Mouse (Mus musculus) lung, embryonic 15.5 days (tissue): ENCODE data around the gene Snx25. TPM values are rescaled to one million over a fixed set of nuclear protein-coding genes. Genes with fewer than 3 reads are reported as not detected.

Experiments
- ATAC-seq: fragments of 200-750 bp; cut with Nextera tagmentation; 2 replicates; pipeline ENCODE4 v1.8.0; 2017; ENCODE audit warnings: moderate number of reproducible peaks, borderline replicate concordance; ENCODE audit not compliant: low FRiP score, low TSS enrichment; ENCODE audit errors: extremely low read depth
- H3K27ac ChIP-seq: fragments of 300-500 bp; sonication (generic); 2 replicates; pipeline ENCODE4 v1.5.1; 2015; ENCODE audit warnings: moderate library complexity, mild to moderate bottlenecking, inconsistent platforms
- H3K27me3 ChIP-seq: fragments of 300-500 bp; sonication (generic); 2 replicates; pipeline ENCODE4 v1.6.1; 2015; ENCODE audit warnings: inconsistent platforms
- H3K36me3 ChIP-seq: fragments of 300-500 bp; sonication (generic); 2 replicates; pipeline ENCODE4 v1.6.1; 2015; ENCODE audit warnings: inconsistent platforms
- H3K4me1 ChIP-seq: fragments of 300-500 bp; sonication (generic); 2 replicates; pipeline ENCODE4 v1.6.1; 2015; ENCODE audit warnings: inconsistent platforms
- H3K4me2 ChIP-seq: fragments of 300-500 bp; sonication (generic); 2 replicates; pipeline ENCODE4 v1.6.1; 2015; ENCODE audit warnings: inconsistent platforms, mild to moderate bottlenecking, moderate library complexity
- H3K4me3 ChIP-seq: fragments of 300-500 bp; sonication (generic); 2 replicates; pipeline ENCODE4 v1.5.1; 2015; ENCODE audit warnings: mild to moderate bottlenecking, inconsistent platforms
- H3K9ac ChIP-seq: fragments of 300-500 bp; sonication (generic); 2 replicates; pipeline ENCODE4 v1.6.1; 2015; ENCODE audit warnings: inconsistent platforms
- H3K9me3 ChIP-seq: fragments of 300-500 bp; sonication (generic); 2 replicates; pipeline ENCODE4 v1.6.1; 2016; ENCODE audit warnings: inconsistent platforms
- WGBS: fragments of 180-500 bp; shearing (Covaris S2); methylation state at CpG from one replicate; pipeline ENCODE4 v1.1.7; 2015; 5-methylcytosine and 5-hydroxymethylcytosine counted together
- polyA plus RNA-seq: library from polyadenylated mRNA; unstranded; fragments of >200 nt; fragmentation: Nextera tagmentation; extraction: Ambion mirVana; gene quantifications from 2 replicates; pipeline ENCODE4 v1.2.1, GENCODE M21; 2015

The Snx25 gene
- polyA plus RNA-seq, 1 experiment from 2014 or later, result 8.1 TPM

DNA sequence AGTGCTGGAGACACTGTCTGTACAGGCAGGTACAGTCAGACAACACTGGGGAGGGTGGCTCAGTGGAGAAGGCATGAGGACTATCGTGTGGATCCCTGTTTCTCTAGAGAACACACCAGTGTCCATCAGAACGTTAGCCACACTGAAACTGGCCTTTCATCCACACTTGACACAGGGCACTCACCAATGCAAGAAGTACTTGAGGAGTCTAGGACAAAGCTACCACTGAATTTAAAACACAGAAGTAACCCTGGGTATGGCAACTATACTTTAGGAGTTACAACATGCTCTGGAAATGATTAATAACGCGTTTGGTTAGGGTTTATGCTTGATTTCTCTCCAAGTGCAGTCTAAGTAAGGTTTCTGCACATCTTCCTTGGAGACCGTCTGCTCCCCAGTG, 79.2 kb downstream of the Snx25 start:
- H3K36me3 ChIP-seq, result 0 out of 2 replicates have a peak, but pooled peaks cover 3% of the 10 kb centered on the region
- H3K4me2 ChIP-seq, result no peak overlapping the region
- no peak overlapping the region for H3K4me3 ChIP-seq
- 0 out of 2 replicates have a peak overlapping the region, but pooled peaks have one; percentile 13 for H3K27ac ChIP-seq
- H3K27me3 ChIP-seq, result no peaks in the 10 kb centered on the region
- ATAC-seq, result no peak; the same call in 1 of the 2 replicates
- no peaks in the 10 kb centered on the region for H3K9me3 ChIP-seq
- peaks cover 22% of the 10 kb centered on the region; the same call in 1 of the 2 replicates for H3K4me1 ChIP-seq
- WGBS, result 64% methylated on average over 5 of the region's 5 CpGs
- H3K9ac ChIP-seq, result no peak overlapping the region

DNA sequence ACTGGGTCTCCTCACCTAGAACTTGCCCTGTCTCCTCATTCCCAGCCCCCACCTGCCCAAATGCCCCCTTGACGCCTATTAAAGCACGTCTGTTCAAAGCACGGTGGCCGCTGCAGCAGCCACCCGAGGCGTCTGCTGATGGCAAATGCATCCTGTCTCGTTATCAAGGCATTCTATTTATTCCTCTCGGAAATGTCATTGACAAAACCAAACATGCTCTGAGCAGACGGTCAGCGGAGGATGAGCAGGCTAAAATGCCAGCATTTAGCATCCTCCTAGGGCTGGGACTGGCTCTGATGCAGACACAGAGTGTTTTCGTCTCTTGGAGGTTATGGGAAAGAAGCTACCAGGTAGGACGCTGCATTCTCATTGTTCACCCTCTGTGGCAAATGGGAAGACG, 111.7 kb downstream of the Snx25 start:
- H3K27ac ChIP-seq, result no peak overlapping the region
- no peaks in the 10 kb centered on the region for H3K27me3 ChIP-seq
- H3K4me1 ChIP-seq, result no peaks in the 10 kb centered on the region
- no peak overlapping the region for H3K9ac ChIP-seq
- no peak overlapping the region for H3K4me2 ChIP-seq
- peaks cover 5% of the 10 kb centered on the region for H3K36me3 ChIP-seq
- ATAC-seq, result no peak
- 59% methylated on average over 13 of the region's 13 CpGs for WGBS
- H3K4me3 ChIP-seq, result no peak overlapping the region
- no peaks in the 10 kb centered on the region for H3K9me3 ChIP-seq

DNA sequence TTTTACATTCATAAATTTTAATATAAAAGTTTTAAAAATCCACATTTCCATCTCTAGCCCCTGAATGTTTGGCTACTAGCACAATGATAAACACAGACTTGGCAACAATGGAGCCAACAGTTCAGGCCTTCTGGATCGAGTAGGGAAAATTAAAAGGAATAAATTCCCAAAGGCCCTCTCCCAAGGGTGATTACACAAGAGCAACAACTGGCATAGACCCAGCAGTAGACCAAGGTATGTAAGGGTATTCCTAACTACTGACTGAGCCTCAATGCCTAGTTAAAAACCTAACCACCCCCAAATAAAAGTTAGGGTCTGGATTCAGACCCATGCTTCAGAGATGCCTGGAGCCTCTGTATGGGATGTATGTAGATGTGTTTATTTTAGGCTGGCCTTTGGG, 112.3 kb downstream of the Snx25 start:
- H3K36me3 ChIP-seq, result peaks cover 6% of the 10 kb centered on the region
- no peaks in the 10 kb centered on the region for H3K4me1 ChIP-seq
- WGBS, result 66% methylated on average over 1 of the region's 1 CpGs
- no peaks in the 10 kb centered on the region for H3K9me3 ChIP-seq
- H3K4me3 ChIP-seq, result no peak overlapping the region
- no peak overlapping the region for H3K4me2 ChIP-seq
- no peaks in the 10 kb centered on the region for H3K27me3 ChIP-seq
- H3K9ac ChIP-seq, result no peak overlapping the region
- no peak for ATAC-seq
- no peak overlapping the region for H3K27ac ChIP-seq

DNA sequence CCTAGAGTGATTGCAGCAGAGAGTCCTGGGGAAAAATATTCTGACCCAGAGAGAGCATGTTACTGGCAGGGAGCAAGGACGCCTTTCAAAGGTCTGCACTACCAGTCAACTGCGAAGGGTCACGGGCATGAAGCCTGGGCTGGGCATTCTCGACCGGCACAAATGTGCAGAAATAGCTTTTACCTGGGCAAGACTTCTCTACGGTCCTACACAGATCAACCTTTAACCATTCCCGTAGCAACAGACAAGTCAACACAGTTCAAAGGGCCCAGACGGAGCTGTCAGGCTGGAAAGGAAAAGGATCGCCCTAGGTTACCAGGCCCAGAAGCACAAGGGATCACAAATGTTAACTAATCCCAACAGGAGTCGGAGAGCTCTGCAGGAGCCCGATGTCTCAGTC, 115.7 kb downstream of the Snx25 start:
- H3K4me1 ChIP-seq, result 0 out of 2 replicates have a peak, but pooled peaks cover 4% of the 10 kb centered on the region
- ATAC-seq, result no peak
- H3K27me3 ChIP-seq, result no peaks in the 10 kb centered on the region
- H3K4me2 ChIP-seq, result no peak overlapping the region
- peaks cover 6% of the 10 kb centered on the region; the same call in 1 of the 2 replicates for H3K36me3 ChIP-seq
- no peaks in the 10 kb centered on the region for H3K9me3 ChIP-seq
- H3K27ac ChIP-seq, result no peak overlapping the region
- 67% methylated on average over 11 of the region's 11 CpGs for WGBS
- H3K9ac ChIP-seq, result no peak overlapping the region
- no peak overlapping the region for H3K4me3 ChIP-seq

DNA sequence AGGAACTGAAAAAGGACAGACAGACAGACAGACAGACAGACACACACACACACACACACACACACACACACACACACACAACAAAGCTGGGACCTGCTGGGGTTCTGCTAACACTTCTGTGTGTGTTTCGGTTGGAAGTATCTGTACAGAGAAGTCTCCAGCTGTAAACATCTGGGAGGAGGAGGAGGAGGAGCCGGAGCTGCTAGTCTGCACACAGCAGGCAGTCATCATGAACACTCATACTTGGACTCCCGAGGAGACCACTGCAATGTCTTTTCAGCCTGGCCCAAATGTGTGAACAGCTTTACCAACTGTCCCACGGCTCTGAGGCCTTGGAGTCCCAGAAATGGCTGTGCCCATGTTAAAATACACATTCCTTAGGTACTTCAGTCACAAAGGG, 127.6 kb downstream of the Snx25 start:
- peak overlapping the region; percentile 74 for H3K27ac ChIP-seq
- no peaks in the 10 kb centered on the region for H3K9me3 ChIP-seq
- no peaks in the 10 kb centered on the region for H3K27me3 ChIP-seq
- H3K4me2 ChIP-seq, result no peak overlapping the region
- H3K9ac ChIP-seq, result no peak overlapping the region
- H3K36me3 ChIP-seq, result 0 out of 2 replicates have a peak, but pooled peaks cover 4% of the 10 kb centered on the region
- no peak overlapping the region for H3K4me3 ChIP-seq
- peaks cover 13% of the 10 kb centered on the region; the same call in 1 of the 2 replicates for H3K4me1 ChIP-seq
- peak; percentile 97 for ATAC-seq
- WGBS, result 21% methylated on average over 4 of the region's 4 CpGs

DNA sequence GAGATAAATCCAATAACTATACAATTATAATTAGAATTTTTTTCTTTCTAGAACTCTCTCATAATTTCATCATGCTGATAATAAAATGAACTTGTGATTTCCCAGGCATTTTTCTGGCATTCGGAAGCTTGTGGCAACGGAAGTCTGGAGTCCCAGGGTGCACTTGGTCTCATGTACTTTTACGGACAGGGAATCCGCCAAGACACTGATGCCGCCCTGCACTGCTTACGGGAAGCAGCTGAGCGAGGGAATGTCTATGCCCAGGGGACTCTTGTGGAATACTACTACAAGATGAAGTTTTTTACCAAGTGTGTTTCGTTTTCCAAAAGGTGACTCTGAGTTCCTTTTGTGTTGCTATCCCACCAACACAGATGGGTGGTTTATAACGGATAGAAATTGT, 129.2 kb downstream of the Snx25 start:
- H3K27ac ChIP-seq, result no peak overlapping the region
- H3K4me1 ChIP-seq, result peaks cover 13% of the 10 kb centered on the region; the same call in 1 of the 2 replicates
- H3K4me3 ChIP-seq, result no peak overlapping the region
- no peaks in the 10 kb centered on the region for H3K9me3 ChIP-seq
- H3K9ac ChIP-seq, result no peak overlapping the region
- 90% methylated on average over 9 of the region's 9 CpGs for WGBS
- no peak overlapping the region for H3K4me2 ChIP-seq
- no peak for ATAC-seq
- H3K36me3 ChIP-seq, result 0 out of 2 replicates have a peak, but pooled peaks cover 4% of the 10 kb centered on the region
- H3K27me3 ChIP-seq, result no peaks in the 10 kb centered on the region

DNA sequence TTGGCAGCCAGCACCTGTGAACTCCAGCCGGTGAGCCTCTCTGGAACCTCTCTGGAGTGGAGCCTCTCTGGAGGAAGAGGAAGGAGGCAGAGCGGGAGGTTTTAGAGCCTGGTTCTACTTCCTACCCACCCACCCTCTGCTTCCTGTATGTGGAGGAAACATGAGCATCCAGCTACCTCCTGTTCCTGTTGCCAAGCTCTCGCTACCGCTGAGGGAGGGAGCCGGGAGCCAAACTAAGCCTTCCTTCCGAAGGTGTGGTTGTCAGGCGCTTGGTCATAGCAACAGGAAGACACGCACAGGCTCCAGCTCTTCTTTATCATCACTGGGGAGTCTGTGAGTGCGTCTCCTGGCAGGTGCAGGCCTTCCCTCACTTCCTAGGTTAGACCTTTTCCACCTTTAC, 129.8 kb downstream of the Snx25 start:
- H3K4me2 ChIP-seq, result no peak overlapping the region
- H3K4me1 ChIP-seq, result peaks cover 13% of the 10 kb centered on the region; the same call in 1 of the 2 replicates
- ATAC-seq, result no peak
- WGBS, result 79% methylated on average over 9 of the region's 9 CpGs
- H3K27me3 ChIP-seq, result no peaks in the 10 kb centered on the region
- H3K4me3 ChIP-seq, result no peak overlapping the region
- H3K27ac ChIP-seq, result no peak overlapping the region
- 0 out of 2 replicates have a peak, but pooled peaks cover 4% of the 10 kb centered on the region for H3K36me3 ChIP-seq
- H3K9ac ChIP-seq, result no peak overlapping the region
- no peaks in the 10 kb centered on the region for H3K9me3 ChIP-seq

DNA sequence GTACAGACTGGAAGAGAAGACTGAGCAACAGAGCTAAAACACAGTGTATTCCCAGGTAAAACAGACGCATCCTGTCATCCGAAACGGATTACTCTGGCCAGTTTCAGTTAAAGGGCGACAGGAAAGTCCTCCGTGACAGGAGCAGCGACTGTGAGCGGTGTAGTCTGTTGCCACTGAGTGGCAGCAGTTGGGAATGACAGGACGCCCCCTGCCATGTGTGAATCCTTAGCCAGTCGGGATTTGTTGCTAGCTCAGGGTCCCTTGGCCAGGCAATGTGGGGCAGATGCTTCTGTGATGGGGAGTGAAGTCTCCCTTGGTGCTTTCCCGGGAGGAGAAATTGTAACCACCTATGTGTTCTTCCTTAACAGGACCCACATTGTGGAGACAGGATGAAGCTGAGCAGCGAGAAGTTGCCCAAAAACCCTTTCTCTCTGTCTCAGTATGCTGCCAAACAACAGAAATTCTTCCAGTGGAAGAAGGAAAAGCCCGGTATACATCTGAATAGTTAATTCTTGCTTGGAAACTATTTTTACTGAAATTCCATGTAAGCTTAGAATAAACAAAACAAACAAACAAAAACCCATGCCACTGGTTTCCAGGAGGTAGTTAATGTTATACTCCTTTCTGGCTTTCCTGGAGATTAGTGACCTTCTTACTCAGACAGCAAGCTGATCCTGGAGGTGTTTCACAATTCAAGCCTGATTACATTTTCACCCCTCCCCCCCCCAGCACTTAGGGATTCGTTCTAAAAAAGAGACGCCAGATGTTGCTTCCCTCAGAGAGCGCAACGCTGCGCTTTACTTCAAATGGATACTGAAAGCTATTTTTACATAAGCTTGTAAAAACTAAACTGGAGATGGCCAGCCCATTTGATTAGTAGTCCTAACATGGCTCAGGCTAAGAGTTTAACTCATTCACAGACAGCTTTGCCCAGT, 140.9 kb downstream of the Snx25 start:
- peak overlapping the region; percentile 68 for H3K27ac ChIP-seq
- ATAC-seq, result peak; percentile 78; the same call in 1 of the 2 replicates
- 8% methylated on average over 17 of the region's 17 CpGs for WGBS
- no peaks in the 10 kb centered on the region for H3K27me3 ChIP-seq
- no peaks in the 10 kb centered on the region for H3K36me3 ChIP-seq
- peak overlapping the region; percentile 45 for H3K4me2 ChIP-seq
- H3K4me1 ChIP-seq, result peaks cover 15% of the 10 kb centered on the region
- H3K9ac ChIP-seq, result no peak overlapping the region
- 0 out of 2 replicates have a peak overlapping the region, but pooled peaks have one; percentile 9 for H3K4me3 ChIP-seq
- no peaks in the 10 kb centered on the region for H3K9me3 ChIP-seq

DNA sequence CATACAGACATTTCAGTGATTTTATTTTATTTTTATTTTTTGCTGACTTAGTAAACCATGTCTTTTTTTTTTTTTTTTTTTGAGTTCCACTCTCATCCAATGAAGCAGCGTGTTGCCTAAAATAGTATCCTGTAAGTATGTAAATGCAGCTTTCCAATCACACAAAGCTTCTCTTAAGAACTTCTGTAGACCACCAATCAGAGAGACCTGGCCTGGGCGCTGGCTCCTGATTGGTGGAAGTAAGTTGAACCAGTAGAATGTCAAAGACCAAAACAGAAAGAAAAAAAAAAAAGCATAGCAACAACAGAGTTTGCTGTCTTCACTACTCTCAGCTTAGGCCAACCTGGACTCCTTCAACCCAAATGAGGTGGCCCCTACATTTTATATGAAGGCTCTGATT, 141.7 kb downstream of the Snx25 start:
- H3K4me1 ChIP-seq, result peaks cover 15% of the 10 kb centered on the region
- H3K4me2 ChIP-seq, result peak overlapping the region; percentile 45
- no peak overlapping the region for H3K9ac ChIP-seq
- peak overlapping the region; percentile 68 for H3K27ac ChIP-seq
- peak; percentile 58; the same call in 1 of the 2 replicates for ATAC-seq
- no peaks in the 10 kb centered on the region for H3K36me3 ChIP-seq
- WGBS, result 60% methylated on average over 2 of the region's 2 CpGs
- H3K4me3 ChIP-seq, result 0 out of 2 replicates have a peak overlapping the region, but pooled peaks have one; percentile 9
- H3K27me3 ChIP-seq, result no peaks in the 10 kb centered on the region
- H3K9me3 ChIP-seq, result no peaks in the 10 kb centered on the region

DNA sequence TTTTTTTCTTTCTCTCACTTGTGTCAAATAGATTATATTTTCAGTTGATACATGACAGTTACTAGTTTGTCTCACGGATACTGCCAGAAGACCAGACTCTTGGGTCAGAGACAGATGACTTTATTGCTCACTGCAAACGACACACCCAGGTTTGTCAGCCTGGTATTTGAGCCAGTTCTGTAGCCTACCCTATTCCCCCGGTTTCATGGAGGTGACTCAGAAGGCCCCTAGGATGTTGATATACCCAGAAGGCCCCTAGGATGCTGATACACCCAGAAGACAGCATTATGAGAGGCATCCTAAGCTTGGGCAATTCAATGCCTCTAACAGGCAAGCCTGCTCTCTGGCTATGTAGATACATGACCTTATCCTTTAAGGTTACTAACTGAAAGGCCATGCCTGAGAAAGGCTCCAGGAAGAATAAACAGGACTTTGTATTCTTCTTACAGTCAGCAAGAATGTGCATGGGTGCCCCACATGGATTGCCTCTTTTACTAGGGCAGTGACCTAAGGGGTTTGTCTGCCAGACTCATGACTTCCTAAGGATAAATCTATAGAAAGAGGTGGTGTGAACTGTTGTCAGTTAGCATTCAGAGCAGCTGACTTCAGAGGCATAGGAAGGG, 144.8 kb downstream of the Snx25 start:
- Histone ChIP-seq H3K27me3 (no peaks in the 10 kb centered on the region), H3K4me1 (peaks cover 15% of the 10 kb centered on the region), H3K4me3 (no peak overlapping the region), H3K36me3 (no peaks in the 10 kb centered on the region), H3K9me3 (no peaks in the 10 kb centered on the region), H3K27ac (no peak overlapping the region), H3K9ac (no peak overlapping the region), H3K4me2 (no peak overlapping the region)
- no peak for ATAC-seq
- 61% methylated on average over 3 of the region's 3 CpGs for WGBS

DNA sequence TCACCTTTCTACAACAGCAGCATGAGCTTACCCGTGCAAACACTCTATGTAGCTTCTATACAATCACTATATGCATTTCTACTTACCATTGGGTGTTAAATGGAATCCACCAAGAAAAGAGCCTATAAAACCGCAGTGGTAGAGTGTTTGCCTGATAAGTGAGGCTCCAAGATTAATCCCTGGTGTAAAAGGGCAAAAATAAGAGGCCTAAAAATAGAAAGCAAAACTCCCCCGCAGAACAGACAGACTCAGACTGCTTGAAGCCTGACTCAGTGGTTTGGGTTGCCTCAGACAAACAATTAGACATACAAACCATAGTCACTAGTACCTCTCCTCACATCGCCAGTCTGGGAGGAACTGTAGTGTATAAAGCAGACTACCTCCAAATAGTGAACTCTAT, 146.4 kb downstream of the Snx25 start, which contains the start of gene Ankrd37:
TSS of gene Ankrd37 (minus strand) at position 112 of the 400 bp plus-strand sequence.
- no peak within 1 kb of the TSS for H3K4me3 ChIP-seq

More for the DNA sequence above, 146.4 kb downstream of the Snx25 start, which contains the start of gene Ankrd37:
- H3K9me3 ChIP-seq, result no peaks in the 10 kb centered on the region
- ATAC-seq, result no peak
- 51% methylated on average over 4 of the region's 4 CpGs for WGBS
- no peaks in the 10 kb centered on the region for H3K27me3 ChIP-seq
- no peaks in the 10 kb centered on the region for H3K36me3 ChIP-seq
- H3K4me2 ChIP-seq, result no peak within 1 kb of the TSS
- H3K27ac ChIP-seq, result peak within 1 kb of the TSS; percentile 11; the same call in 1 of the 2 replicates
- no peak within 1 kb of the TSS for H3K9ac ChIP-seq
- peaks cover 3% of the 10 kb centered on the region for H3K4me1 ChIP-seq
